Mouse (Mus musculus) heart, adult 11 months (tissue): Measurements from ENCODE around the gene Senp6.

Experiments
- DNase-seq: peaks from one replicate; pipeline ENCODE4 v3.0.0; 2022

Gene Senp6

GRCm38 (mm10) chr9:80173629-80174028 lies 106.9 kb downstream of the Senp6 start:
- peak; percentile 98 for DNase-seq

- peak; percentile 90 for DNase-seq
Measured at GRCm38 (mm10) chr9:80176696-80177478, 110.2 kb downstream of the Senp6 start.

GRCm38 (mm10) chr9:80178670-80179069 lies 112.0 kb downstream of the Senp6 start:
- DNase-seq = peak; percentile 29

- no peak for DNase-seq
Measured at GRCm38 (mm10) chr9:80179688-80180087, 113.0 kb downstream of the Senp6 start.

GRCm38 (mm10) chr9:80180771-80181170 lies 114.1 kb downstream of the Senp6 start:
- DNase-seq = peak; percentile 61

GRCm38 (mm10) chr9:80181692-80182091 lies 115.0 kb downstream of the Senp6 start:
- no peak for DNase-seq

GRCm38 (mm10) chr9:80184138-80184537 lies 117.4 kb downstream of the Senp6 start:
- DNase-seq = peak; percentile 35

GRCm38 (mm10) chr9:80185737-80186136 lies 119.0 kb downstream of the Senp6 start:
- peak; percentile 22 for DNase-seq

GRCm38 (mm10) chr9:80186693-80187092 lies 120.0 kb downstream of the Senp6 start:
- DNase-seq = peak; percentile 80

GRCm38 (mm10) chr9:80188324-80188893 lies 121.7 kb downstream of the Senp6 start:
- DNase-seq = peak; percentile 79

GRCm38 (mm10) chr9:80191240-80191639 lies 124.5 kb downstream of the Senp6 start:
- peak; percentile 24 for DNase-seq

GRCm38 (mm10) chr9:80192324-80192723 lies 125.6 kb downstream of the Senp6 start:
- DNase-seq = peak; percentile 85

GRCm38 (mm10) chr9:80194446-80194845 lies 127.7 kb downstream of the Senp6 start:
- peak; percentile 51 for DNase-seq
